Mouse (Mus musculus) stomach, embryonic 16.5 days (tissue): ENCODE data around the gene Rnf220. TPM values are rescaled to one million over a fixed set of nuclear protein-coding genes. Genes with fewer than 3 reads are reported as not detected.

Experiments used
- ATAC-seq: fragments of 200-750 bp; cut with Nextera tagmentation; 2 replicates; pipeline ENCODE4 v1.8.0; 2017; ENCODE audit warnings: moderate number of reproducible peaks, moderate TSS enrichment; ENCODE audit not compliant: insufficient read depth, low FRiP score
- H3K27ac ChIP-seq: fragments of 300-500 bp; sonication (generic); 2 replicates; pipeline ENCODE4 v1.5.1; 2014; ENCODE audit warnings: low read length
- H3K27me3 ChIP-seq: fragments of 300-500 bp; sonication (generic); 2 replicates; pipeline ENCODE4 v1.6.1; 2014; ENCODE audit warnings: low read length, control low read depth, mixed read lengths; ENCODE audit not compliant: control insufficient read depth, insufficient read depth
- H3K36me3 ChIP-seq: fragments of 300-500 bp; sonication (generic); 2 replicates; pipeline ENCODE4 v1.6.1; 2014; ENCODE audit warnings: low read length; ENCODE audit not compliant: control insufficient read depth, insufficient read depth
- H3K4me1 ChIP-seq: fragments of 300-500 bp; sonication (generic); 2 replicates; pipeline ENCODE4 v1.6.1; 2014; ENCODE audit warnings: low read length, control low read depth, mixed read lengths; ENCODE audit not compliant: control insufficient read depth, insufficient read depth
- H3K4me2 ChIP-seq: fragments of 300-500 bp; sonication (generic); 2 replicates; pipeline ENCODE4 v1.6.1; 2014; ENCODE audit warnings: low read depth, low read length, mixed read lengths
- H3K4me3 ChIP-seq: fragments of 300-500 bp; sonication (generic); replicated peaks from 2 replicates; pipeline ENCODE4 v1.5.1; 2014; ENCODE audit warnings: mild to moderate bottlenecking, low read length
- H3K9ac ChIP-seq: fragments of 300-500 bp; sonication (generic); 2 replicates; pipeline ENCODE4 v1.6.1; 2014; ENCODE audit warnings: low read length
- H3K9me3 ChIP-seq: fragments of 300-500 bp; sonication (generic); replicated peaks from 2 replicates; pipeline ENCODE4 v1.6.1; 2016; ENCODE audit warnings: low read length, control low read depth; ENCODE audit not compliant: control insufficient read depth
- WGBS: fragments of 180-500 bp; shearing (Covaris S2); extraction: QIAGEN DNeasy Blood & Tissue Kit; methylation state at CpG from one replicate; pipeline ENCODE4 v1.1.7; 2014; 5-methylcytosine and 5-hydroxymethylcytosine counted together
- polyA plus RNA-seq: library from polyadenylated mRNA; unstranded; fragments of >200 nt; fragmentation: Nextera tagmentation; extraction: Ambion mirVana; gene quantifications from 2 replicates; pipeline ENCODE4 v1.2.1, GENCODE M21; 2015

The Rnf220 gene
- polyA plus RNA-seq, 1 experiment from 2014 or later = 46.5 TPM

GRCm38 (mm10) chr4:117482103-117482502 is 14.7 kb downstream of the Rnf220 start:
- H3K9me3 ChIP-seq = no peaks in the 10 kb centered on the region
- H3K27ac ChIP-seq = no peak overlapping the region
- no peak overlapping the region for H3K4me3 ChIP-seq
- no peak for ATAC-seq
- H3K36me3 ChIP-seq = no peaks in the 10 kb centered on the region
- H3K27me3 ChIP-seq = peaks cover 24% of the 10 kb centered on the region
- H3K4me2 ChIP-seq = no peak overlapping the region
- H3K9ac ChIP-seq = no peak overlapping the region
- 81% methylated on average over 5 of the region's 5 CpGs for WGBS
- H3K4me1 ChIP-seq = peaks cover 13% of the 10 kb centered on the region

GRCm38 (mm10) chr4:117480611-117481445 is 16.0 kb downstream of the Rnf220 start:
- Histone ChIP-seq H3K4me2 (no peak overlapping the region), H3K36me3 (no peaks in the 10 kb centered on the region), H3K9ac (no peak overlapping the region), H3K9me3 (no peaks in the 10 kb centered on the region), H3K4me1 (peaks cover 13% of the 10 kb centered on the region), H3K27ac (no peak overlapping the region), H3K27me3 (peaks cover 14% of the 10 kb centered on the region), H3K4me3 (no peak overlapping the region)
- WGBS = 55% methylated on average over 11 of the region's 11 CpGs
- ATAC-seq = no peak

DNA sequence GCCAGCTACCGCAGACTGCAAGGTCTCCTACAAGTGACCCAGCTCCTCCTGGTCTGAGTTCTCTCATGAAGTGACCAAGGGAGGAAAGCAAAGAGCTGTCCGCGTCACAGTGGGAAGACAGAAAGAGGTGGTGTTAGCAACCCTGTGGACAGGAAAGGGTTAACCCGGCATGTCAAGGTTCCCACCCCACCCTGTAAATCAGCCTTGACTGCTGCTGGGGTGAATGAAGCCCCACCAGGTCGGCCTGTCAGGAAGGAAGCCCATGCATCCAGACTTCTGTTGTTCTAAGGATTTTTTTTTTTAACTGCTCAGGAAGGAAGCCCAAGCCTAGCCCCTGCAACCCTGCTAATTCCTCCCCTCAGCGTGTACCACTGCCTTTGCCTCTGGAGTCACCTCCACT is 16.9 kb downstream of the Rnf220 start:
- 45% methylated on average over 6 of the region's 6 CpGs for WGBS
- Histone ChIP-seq H3K9me3 (no peaks in the 10 kb centered on the region), H3K4me2 (no peak overlapping the region)

GRCm38 (mm10) chr4:117478101-117478673 is 18.7 kb downstream of the Rnf220 start:
- Histone ChIP-seq H3K4me2 (no peak overlapping the region), H3K36me3 (no peaks in the 10 kb centered on the region), H3K9me3 (no peaks in the 10 kb centered on the region), H3K27me3 (peaks cover 3% of the 10 kb centered on the region; the same call in 1 of the 2 replicates), H3K4me3 (no peak overlapping the region), H3K9ac (no peak overlapping the region), H3K4me1 (no peaks in the 10 kb centered on the region), H3K27ac (no peak overlapping the region)
- 53% methylated on average over 15 of the region's 15 CpGs for WGBS
- ATAC-seq = 0 out of 2 replicates have a peak, but pooled peaks have one; percentile 23

More for the DNA sequence above, 16.9 kb downstream of the Rnf220 start:
- Histone ChIP-seq H3K4me3 (no peak overlapping the region), H3K9ac (no peak overlapping the region), H3K27me3 (peaks cover 5% of the 10 kb centered on the region; the same call in 1 of the 2 replicates), H3K4me1 (peaks cover 10% of the 10 kb centered on the region), H3K27ac (no peak overlapping the region), H3K36me3 (no peaks in the 10 kb centered on the region)
- ATAC-seq = no peak

DNA sequence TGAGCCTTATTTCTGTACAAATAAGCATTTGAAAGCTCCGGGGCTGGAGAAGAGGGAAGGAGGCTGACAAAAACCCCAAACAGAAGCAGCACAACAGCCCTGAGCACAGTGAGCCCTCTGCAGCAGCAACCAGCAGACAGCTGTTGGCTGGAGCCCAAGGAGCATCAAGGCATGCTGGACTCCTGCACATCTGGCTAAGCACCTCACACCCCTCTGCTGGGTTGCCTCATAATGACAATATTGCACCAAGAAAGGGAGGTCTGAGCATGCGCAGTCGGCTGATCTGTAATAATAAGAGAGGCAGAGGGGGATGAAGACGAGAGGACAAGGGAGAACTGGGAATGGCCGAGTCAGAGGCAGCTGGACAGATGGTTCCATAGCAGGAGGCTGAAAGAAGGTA is 19.5 kb downstream of the Rnf220 start:
- Histone ChIP-seq H3K36me3 (no peaks in the 10 kb centered on the region), H3K4me2 (no peak overlapping the region), H3K9ac (no peak overlapping the region), H3K27me3 (0 out of 2 replicates have a peak, but pooled peaks cover 3% of the 10 kb centered on the region), H3K9me3 (no peaks in the 10 kb centered on the region), H3K4me3 (no peak overlapping the region), H3K4me1 (no peaks in the 10 kb centered on the region), H3K27ac (no peak overlapping the region)
- ATAC-seq = no peak
- 48% methylated on average over 5 of the region's 5 CpGs for WGBS

GRCm38 (mm10) chr4:117476777-117477176 is 20.1 kb downstream of the Rnf220 start:
- Histone ChIP-seq H3K9ac (no peak overlapping the region), H3K27ac (no peak overlapping the region)

DNA sequence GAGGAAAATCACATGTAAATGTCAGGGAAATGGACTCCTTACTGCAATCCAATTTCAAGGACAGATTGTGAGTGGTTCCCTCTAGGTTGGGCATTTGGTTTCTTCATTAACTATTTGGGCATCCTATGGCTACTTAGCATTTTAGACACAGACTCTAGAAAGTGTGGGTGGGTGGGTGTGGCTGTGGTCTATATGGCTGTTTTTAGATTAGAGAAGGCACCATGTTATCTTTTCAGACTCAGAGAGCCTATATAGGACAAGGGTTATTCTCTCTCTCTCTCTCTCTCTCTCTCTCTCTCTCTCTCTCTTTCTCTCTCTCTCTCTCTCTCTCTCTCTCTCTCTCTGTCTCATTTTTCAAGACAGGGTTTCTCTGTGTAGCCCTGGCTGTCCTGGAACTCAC is 20.5 kb downstream of the Rnf220 start:
- Histone ChIP-seq H3K9ac (no peak overlapping the region), H3K9me3 (no peaks in the 10 kb centered on the region), H3K27me3 (no peaks in the 10 kb centered on the region), H3K27ac (no peak overlapping the region), H3K4me3 (no peak overlapping the region), H3K36me3 (no peaks in the 10 kb centered on the region), H3K4me2 (no peak overlapping the region), H3K4me1 (no peaks in the 10 kb centered on the region)
- no peak for ATAC-seq

More at GRCm38 (mm10) chr4:117476777-117477176, 20.1 kb downstream of the Rnf220 start:
- no peak overlapping the region for H3K4me3 ChIP-seq
- no peaks in the 10 kb centered on the region for H3K9me3 ChIP-seq
- H3K4me2 ChIP-seq = no peak overlapping the region
- 0 out of 2 replicates have a peak, but pooled peaks cover 3% of the 10 kb centered on the region for H3K27me3 ChIP-seq
- no peak for ATAC-seq
- no peaks in the 10 kb centered on the region for H3K36me3 ChIP-seq
- no peaks in the 10 kb centered on the region for H3K4me1 ChIP-seq
- 66% methylated on average over 4 of the region's 4 CpGs for WGBS

DNA sequence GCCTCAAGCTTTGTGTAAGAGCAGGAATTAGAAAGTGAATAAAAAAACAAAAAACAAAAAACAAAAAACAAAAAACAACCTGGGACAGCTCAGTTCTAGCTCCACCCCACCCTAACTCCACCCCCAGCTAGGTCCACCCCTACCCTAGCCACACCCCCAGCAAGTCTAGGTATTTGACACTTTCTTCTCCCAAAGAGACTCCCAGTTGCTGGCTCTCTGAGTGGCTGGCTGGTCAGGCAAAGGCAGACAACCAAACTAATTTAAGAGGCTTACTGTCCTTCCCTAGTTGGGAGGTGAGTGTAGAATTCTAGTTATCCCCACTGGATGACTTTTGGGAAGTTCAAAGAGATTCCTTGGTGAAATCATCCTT is 22.9 kb downstream of the Rnf220 start:
- H3K27me3 ChIP-seq = no peaks in the 10 kb centered on the region
- no peak overlapping the region for H3K9ac ChIP-seq
- no peaks in the 10 kb centered on the region for H3K9me3 ChIP-seq
- no peak overlapping the region for H3K4me2 ChIP-seq
- ATAC-seq = no peak
- no peak overlapping the region for H3K27ac ChIP-seq
- no peaks in the 10 kb centered on the region for H3K4me1 ChIP-seq
- H3K36me3 ChIP-seq = no peaks in the 10 kb centered on the region
- no peak overlapping the region for H3K4me3 ChIP-seq

- Histone ChIP-seq H3K4me3 (no peak overlapping the region), H3K27ac (no peak overlapping the region), H3K9ac (no peak overlapping the region), H3K36me3 (no peaks in the 10 kb centered on the region), H3K4me1 (no peaks in the 10 kb centered on the region), H3K4me2 (no peak overlapping the region), H3K9me3 (no peaks in the 10 kb centered on the region), H3K27me3 (no peaks in the 10 kb centered on the region)
- ATAC-seq = no peak
- WGBS = 49% methylated on average over 14 of the region's 14 CpGs
Observed at GRCm38 (mm10) chr4:117473291-117473984, 23.4 kb downstream of the Rnf220 start.
